Mouse (Mus musculus) right cerebral cortex, postnatal 14 days (tissue): ENCODE measurements around the gene Aph1a.
A peak's percentile ranks its signal among the peaks of the same experiment; 100 is the strongest.
"Not testable (repeated sequence)": the region's sequence is repeated elsewhere in the genome, so short reads cannot be mapped to it uniquely, and the experiment has no call there.

ENCODE experiments used
- DNase-seq: peaks from one replicate; pipeline ENCODE4 v3.0.0; 2022

Aph1a gene

GRCm38 (mm10) chr3:95889664-95890063, 4.1 kb upstream of the Aph1a start:
- DNase-seq = no peak

GRCm38 (mm10) chr3:95891211-95892065, 2.3 kb upstream of the Aph1a start, which contains the start of gene BC028528:
BC028528 (minus strand) TSS chr3:95892005.
- no peak for DNase-seq

GRCm38 (mm10) chr3:95892066-95893052, 1.4 kb upstream of the Aph1a start:
- no peak for DNase-seq

- no peak for DNase-seq
Measured at GRCm38 (mm10) chr3:95893126-95893525, 643 bp upstream of the Aph1a start.

- no peak for DNase-seq
Measured at GRCm38 (mm10) chr3:95894317-95895160, 770 bp downstream of the Aph1a start.

- DNase-seq = not testable (repeated sequence)
Measured at GRCm38 (mm10) chr3:95895501-95895900, 1.7 kb downstream of the Aph1a start.

GRCm38 (mm10) chr3:95899800-95900524, 6.2 kb downstream of the Aph1a start:
- DNase-seq = no peak

GRCm38 (mm10) chr3:95901616-95902372, 8.0 kb downstream of the Aph1a start:
- DNase-seq = no peak

- DNase-seq = no peak
Measured at GRCm38 (mm10) chr3:95902373-95902625, 8.5 kb downstream of the Aph1a start.

- DNase-seq = no peak
Measured at GRCm38 (mm10) chr3:95902643-95903042, 8.9 kb downstream of the Aph1a start.

GRCm38 (mm10) chr3:95903753-95904502, 10.2 kb downstream of the Aph1a start:
- no peak for DNase-seq

- DNase-seq = no peak
Measured at GRCm38 (mm10) chr3:95904568-95904967, 10.8 kb downstream of the Aph1a start, which contains the start of gene Car14. Car14 (minus strand) TSS chr3:95904691.

- DNase-seq = no peak
Measured at GRCm38 (mm10) chr3:95905146-95905939, 11.6 kb downstream of the Aph1a start.

- peak; percentile 43 for DNase-seq
Measured at GRCm38 (mm10) chr3:95905940-95906492, 12.2 kb downstream of the Aph1a start.

- peak; percentile 42 for DNase-seq
Measured at GRCm38 (mm10) chr3:95906860-95907259, 13.1 kb downstream of the Aph1a start.

GRCm38 (mm10) chr3:95907613-95908012, 13.8 kb downstream of the Aph1a start:
- no peak for DNase-seq

GRCm38 (mm10) chr3:95914706-95915105, 20.9 kb downstream of the Aph1a start:
- DNase-seq = no peak

GRCm38 (mm10) chr3:95916760-95917159, 23.0 kb downstream of the Aph1a start:
- DNase-seq = no peak

GRCm38 (mm10) chr3:95920532-95920931, 26.8 kb downstream of the Aph1a start:
- not testable (repeated sequence) for DNase-seq
